Mouse (Mus musculus) cerebellum, adult 2 months (tissue): ENCODE data around the gene Ak3.

Source experiments
- CTCF ChIP-seq: fragments of 200-500 bp; IDR thresholded peaks from 2 replicates; pipeline ENCODE4 v1.5.1; 2011; ENCODE audit warnings: low read depth, mild to moderate bottlenecking, control low read depth, low read length, moderate library complexity, borderline replicate concordance; ENCODE audit not compliant: insufficient read depth
- POLR2A ChIP-seq: fragments of 200-500 bp; IDR thresholded peaks from 2 replicates; pipeline ENCODE4 v1.6.1; 2011; ENCODE audit warnings: low read length, control low read depth, borderline replicate concordance; ENCODE audit not compliant: insufficient read depth

DNA sequence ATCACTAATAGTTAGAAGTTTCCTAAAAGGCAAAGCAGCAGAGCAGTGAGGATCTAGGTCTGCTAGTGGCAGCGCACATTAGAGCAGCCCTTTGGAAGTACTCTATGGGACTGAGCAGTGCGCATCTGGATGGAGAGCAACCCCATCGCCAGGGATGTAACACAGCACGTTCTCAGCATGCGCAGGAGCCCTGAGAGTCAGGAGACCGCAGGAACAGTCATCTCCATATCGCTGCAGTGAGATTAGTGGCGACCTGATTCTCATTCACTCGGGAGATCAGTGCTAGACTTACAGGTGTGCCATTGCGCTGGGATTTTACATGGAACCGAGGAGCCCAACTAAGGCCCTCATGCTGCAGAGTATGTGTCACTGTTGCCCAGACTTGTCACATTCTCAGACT is 38.7 kb downstream of the Ak3 start:
- TF ChIP-seq CTCF (no peak), POLR2A (no peak)
